Mouse (Mus musculus): ENCODE data around the gene Izumo2.

Izumo2 gene

DNA sequence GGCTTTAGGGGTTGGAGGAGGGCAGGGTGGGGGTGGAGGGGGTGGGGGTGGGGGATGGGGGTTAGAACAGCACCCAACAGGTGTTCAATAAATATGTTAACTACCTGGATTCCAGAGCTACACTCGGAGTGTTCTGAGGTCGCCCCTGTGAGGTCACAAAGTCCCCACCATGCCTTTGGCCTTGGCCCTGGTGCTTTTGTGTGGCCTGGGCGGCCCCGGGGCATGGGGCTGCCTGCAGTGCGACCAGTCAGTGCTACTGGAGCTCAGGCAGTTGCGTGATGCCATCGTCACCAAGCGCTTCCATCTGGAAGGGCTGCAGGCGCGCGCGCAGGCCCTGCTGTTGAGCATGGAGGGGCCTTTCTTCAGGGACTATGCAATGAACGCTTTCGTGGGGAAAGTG is at the start of gene Izumo2:
TSS of gene Izumo2 (plus strand) at position 169 of the 400 bp plus-strand sequence.
- no peak for DNase-seq (ENCODE audit: low spot score)

- no peak for DNase-seq (ENCODE audit: low spot score)
These were observed 47.3 kb upstream of the Izumo2 start for GRCm38 (mm10) chr7:44661219-44661618.

DNA sequence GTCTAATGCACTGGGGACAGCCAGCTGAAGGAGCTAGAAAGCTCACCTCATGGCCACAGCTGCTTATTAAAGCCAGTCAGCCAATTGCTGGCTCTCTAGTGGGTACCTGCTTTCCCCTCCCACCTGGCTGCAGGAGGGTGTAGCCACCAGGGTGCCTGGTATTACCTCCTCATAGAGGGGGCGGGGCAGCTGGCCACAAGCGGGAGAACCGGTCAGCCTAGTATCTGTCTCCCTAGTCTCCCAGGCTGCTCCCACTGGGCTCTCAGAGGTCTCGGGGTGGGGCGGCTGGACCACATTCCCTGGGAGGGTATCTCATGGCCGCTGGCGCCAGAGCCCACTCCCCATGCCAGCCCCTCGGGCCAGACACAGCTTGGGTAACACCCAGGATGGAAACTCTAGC is 46.4 kb upstream of the Izumo2 start:
- DNase-seq (ENCODE audit: low spot score), result no peak

DNA sequence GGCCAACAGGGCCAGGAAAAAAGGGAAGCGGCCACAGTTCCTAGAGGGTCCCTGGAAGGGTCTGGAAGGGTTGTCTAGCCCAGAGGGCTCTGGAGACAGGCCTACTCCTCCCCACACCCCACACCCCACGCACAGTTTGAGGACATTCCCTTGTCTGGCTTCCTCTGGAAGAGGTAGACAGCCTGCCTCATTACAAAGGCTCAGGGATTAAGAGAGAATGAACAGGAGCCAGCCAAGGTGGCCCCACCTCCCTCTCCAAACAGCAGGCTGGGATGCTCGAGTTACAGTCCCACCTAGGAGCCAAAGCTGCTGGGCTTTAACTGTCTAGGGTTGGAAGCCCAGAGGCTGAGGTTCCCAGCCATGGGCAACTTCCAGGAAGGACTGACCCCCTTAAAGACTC is 46.0 kb upstream of the Izumo2 start:
- no peak for DNase-seq (ENCODE audit: low spot score)

- no peak for DNase-seq (ENCODE audit: low spot score)
These were observed 45.0 kb upstream of the Izumo2 start for GRCm38 (mm10) chr7:44663546-44663945.

GRCm38 (mm10) chr7:44664731-44665130 is 43.8 kb upstream of the Izumo2 start:
- no peak for DNase-seq (ENCODE audit: low spot score)

GRCm38 (mm10) chr7:44666462-44666861 is 42.1 kb upstream of the Izumo2 start:
- DNase-seq (ENCODE audit: low spot score), result no peak

DNA sequence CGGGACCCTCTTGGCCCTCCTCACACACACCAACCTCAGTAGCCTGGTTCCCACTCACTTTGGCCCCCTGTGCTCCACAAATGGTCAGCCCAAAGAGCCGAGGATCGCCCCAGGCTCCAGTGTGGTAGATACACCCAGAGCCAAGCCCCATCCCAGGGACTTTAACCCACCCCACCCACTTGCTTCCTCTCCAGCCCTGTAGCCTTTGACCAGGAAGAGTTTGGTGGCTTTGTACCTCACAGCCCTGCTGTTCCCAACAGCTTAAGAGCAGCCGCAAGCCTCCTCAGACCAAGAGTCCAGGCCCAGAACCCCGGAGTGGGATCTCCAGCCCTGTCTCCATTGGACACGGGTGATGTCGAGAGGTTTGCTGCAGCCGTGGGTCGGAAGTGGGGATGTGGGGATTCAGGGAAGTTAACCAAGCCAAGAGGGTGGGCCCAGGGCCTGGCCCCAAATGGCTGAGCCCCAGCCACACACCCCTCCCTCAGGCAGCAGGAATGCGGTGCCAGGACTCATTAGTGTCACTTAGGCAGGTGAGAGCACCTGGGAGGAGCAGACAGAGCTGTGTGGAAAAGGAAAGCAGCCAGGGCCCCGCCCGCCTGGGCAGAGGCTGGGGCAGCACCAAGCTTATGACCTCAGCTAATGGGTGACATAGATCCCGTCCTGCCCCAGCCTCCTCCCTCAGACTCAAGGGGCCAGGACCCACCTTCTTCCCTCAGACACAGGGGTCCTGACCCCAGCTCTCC is 40.4 kb upstream of the Izumo2 start:
- no peak for DNase-seq (ENCODE audit: low spot score)

DNA sequence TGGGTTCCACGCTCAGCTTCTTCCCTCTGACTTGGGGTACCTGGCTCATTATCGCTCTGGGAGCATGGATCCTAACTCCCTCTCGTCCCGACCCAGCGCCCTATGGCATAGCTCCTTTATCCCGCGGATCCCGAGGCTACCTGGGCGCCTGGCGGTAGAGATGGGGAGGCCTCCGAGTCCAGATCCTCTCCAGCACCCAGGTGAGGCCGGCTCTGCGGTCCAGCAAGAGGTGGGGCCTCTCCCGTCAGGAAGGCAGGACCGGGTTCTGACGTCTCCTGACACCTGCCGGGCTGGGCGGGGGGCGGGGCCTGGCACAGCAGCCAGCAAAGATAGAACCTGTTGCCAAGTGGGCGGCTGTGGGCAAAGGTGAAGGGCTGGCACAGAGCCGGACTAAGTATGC is 39.4 kb upstream of the Izumo2 start:
- no peak for DNase-seq (ENCODE audit: low spot score)

DNA sequence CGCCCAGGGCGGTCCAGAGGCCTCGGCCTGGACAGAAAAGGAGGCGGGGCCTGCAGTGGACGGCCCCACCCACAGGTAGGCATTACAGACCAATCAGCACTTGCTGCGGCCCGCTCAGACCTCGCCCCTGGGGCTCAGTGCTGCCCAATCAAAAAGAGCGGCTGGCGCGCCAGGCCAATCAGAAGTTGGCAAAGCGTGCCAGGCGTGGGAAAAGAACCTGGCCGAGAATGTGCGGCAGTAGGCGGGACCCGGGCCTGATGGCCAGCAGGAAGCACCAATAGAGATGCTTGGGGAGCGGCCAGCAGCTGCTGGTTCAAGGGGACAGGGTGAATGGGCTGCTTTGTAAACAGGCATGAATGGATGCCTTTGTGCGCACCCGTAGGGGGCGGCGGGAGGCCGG is 37.7 kb upstream of the Izumo2 start, which contains the start of gene Myh14:
TSS of gene Myh14 (minus strand) at position 41 of the 400 bp plus-strand sequence.
- no peak for DNase-seq (ENCODE audit: low spot score)

DNA sequence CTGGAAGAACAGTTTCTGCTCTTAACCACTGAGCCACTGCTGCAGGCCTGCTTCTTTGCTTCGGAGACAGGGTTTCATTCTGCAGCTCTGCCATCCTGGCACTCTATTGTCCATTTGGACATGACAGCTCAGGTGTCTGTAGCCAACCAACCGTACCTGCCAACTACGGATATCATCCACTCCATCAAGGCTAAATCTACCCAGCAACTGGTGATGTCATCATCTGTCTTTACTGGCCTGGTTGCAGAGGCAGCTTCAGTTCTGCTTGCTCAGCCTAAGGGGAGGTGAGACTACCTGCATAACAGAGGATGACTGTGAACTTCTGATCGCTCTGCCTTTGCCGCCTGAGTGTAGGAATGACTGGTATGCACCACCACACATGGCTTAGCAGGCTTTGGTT is 36.3 kb upstream of the Izumo2 start:
- DNase-seq (ENCODE audit: low spot score), result no peak

DNA sequence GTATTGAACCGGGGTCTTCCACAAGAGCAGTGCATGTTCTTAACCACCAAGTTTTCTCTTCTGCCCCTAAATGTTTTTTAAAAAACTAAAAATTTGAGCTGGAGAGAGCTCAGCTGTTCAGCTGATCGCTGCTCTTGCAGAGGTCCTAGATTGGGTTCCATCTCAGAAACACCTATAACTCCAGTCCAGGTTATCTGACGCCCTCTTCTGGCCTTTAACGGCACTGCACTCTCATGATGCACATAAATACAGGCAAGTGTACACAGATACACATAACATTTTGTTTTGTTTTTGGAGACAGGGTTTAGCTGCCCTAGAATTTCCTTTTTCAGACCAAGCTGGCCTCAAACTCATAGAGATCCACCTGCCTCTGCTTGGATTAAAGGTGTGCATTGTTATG is 34.0 kb upstream of the Izumo2 start:
- DNase-seq (ENCODE audit: low spot score), result no peak

DNA sequence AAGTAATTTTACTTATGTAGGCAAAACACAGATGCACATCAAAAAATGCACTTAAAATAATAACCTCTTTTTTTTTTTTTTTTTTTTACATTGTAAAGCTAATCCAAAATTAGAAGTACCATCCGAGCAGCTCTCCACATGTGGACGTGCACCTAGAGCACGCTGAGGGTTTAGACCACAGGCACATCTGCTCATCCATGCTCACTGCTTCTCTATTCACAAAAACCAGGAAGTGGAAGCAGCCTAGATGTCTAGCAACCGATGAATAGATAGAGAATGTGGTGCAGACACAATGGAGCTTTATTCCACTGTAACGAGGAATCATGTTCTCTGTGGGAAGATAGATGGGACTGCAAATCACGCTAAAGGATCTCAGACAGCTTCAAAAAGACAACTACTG is 33.4 kb upstream of the Izumo2 start:
- no peak for DNase-seq (ENCODE audit: low spot score)

DNA sequence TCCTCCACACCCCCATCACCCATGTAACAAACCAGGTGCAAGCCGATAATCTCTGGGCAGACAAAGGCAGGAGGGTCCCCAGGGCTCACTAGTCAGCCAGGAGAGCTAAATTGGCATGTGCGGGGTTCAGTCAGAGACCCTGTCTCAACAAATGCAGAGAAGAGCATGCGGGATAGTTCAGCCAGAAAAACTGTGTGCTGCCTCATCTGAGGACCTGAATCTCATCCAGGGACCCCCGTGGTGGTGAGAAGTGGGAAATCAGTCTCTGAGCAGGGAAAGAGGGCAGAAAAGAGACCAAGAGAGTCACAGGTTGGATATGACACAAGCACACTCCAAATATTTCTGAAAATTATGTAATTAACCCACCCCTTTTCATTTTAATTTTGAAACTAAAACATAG is 32.4 kb upstream of the Izumo2 start:
- no peak for DNase-seq (ENCODE audit: low spot score)

DNA sequence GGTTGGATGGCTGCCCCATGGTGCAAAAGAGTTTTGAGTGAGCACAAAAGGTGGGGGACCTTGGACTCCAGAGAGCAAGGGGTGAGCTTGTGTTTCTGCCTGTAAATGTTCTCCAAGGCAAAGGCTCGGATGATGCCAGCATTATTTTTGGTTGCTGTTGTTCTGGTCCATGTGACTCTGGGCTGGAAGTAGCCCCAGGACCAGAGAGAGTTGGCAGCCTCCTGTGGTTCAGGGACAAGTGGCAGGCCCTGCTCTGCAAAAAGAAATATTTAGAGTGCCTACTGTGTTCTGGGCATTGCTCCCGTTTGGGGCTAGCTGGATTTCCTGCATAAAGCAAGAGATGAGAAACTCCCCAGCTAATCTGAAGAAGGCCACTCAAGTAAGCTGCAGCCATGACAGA is 31.9 kb upstream of the Izumo2 start:
- DNase-seq (ENCODE audit: low spot score), result no peak

DNA sequence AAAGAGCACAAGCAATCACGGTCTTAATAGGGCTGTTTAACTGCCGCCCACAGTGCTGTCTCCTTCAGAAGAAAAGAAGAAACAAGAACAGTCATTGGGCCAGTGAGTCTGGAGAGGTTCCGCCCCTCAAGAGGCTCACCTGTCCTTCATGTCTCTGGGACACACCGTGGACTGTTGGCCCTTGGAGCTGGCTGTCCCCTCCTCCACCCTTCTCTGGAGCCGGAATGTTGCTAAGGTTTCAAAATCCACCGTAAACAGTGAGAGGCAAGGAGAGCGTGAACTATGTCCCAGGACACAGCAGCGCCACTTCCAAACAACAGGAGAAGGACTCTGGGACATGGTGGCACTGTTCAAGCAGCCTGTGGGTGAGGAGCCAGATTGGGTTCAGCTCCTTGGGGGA is 24.9 kb upstream of the Izumo2 start:
- no peak for DNase-seq (ENCODE audit: low spot score)

DNA sequence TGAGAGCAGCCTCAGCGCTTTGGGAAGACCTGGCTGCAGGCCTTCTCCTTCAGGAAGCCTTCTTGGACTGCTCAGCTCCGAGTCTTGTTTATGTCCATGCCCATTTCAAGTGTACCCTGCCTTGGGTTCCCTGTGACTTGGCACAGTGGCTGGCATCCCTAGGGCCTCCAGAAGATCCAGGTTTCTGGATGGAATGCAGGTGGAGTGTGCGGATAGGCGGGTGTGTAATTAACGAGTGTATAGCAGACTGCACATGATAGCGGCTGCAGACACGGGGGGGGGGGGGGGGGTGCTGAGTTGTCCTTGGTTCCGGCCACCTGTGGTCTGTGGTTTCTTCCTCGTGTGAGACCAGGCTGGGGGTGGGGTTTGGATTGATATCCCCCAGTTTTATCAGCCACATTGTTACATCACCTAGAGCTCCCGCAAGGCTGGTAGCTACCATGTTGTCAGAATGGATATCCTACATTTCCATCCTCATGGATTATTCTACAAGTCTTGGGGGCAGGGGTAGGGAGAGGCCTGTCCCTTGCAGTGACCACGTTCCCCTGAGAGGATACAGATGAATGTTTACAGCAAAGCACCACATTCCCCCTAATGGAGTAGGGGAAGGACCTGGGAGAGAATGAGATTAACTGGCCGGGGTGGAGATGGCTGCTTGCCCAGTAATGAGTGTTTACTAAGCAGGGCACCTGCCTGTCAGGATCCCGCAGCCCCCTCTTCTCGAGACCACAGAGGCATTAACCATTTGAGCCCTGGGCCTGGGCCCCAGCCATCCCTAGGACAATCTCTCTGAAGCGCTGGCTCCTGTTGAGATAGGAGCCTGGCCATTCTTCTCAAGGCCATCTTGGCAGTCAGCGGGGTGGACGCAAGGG is 22.8 kb upstream of the Izumo2 start:
- no peak for DNase-seq (ENCODE audit: low spot score)

GRCm38 (mm10) chr7:44688890-44689289 is 19.7 kb upstream of the Izumo2 start:
- DNase-seq (ENCODE audit: low spot score), result no peak

- DNase-seq (ENCODE audit: low spot score), result no peak
These were observed 19.2 kb upstream of the Izumo2 start for GRCm38 (mm10) chr7:44689331-44689730.

GRCm38 (mm10) chr7:44693427-44694175 is 14.9 kb upstream of the Izumo2 start:
- no peak for DNase-seq (ENCODE audit: low spot score)

DNA sequence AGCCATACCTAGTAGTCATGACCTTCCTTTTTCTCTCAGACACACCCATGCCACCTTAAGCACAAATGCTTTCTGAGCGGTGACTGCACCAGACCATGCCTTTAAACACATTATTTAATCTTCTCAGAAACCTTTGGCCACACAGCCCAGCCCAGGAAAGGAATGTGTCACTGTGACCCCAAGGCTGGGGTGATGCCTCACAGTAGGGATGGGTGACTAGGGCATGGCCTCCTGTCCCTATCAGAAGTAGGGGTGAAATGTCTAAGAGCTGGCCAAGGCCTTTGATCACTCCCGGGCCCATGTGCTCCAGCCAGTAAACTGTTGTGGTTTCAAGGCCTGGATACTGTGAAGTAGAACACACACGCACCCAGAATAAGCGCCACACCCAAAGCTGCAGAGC is 13.3 kb upstream of the Izumo2 start:
- DNase-seq (ENCODE audit: low spot score), result no peak

- DNase-seq (ENCODE audit: low spot score), result no peak
These were observed 11.3 kb upstream of the Izumo2 start for GRCm38 (mm10) chr7:44697191-44697710.

Measured in spleen, adult 12 weeks (tissue).